41 mouse cellular contexts compared by ENCODE assay signal in genomic region chr7:104129726-104130125, GRCm38 (mm10). TPM values are rescaled to one million over a fixed set of nuclear protein-coding genes. Genes with fewer than 3 reads are reported as not detected.
"Had no signal": no experiment of that assay in that cellular context is flagged by ENCODE, and none has a peak within 500 bp of the region (broad histone marks: within the 10 kb centered on the region; RNA-seq: fewer than 3 reads in every experiment).

Gene Ubqln5 (minus strand): TSS chr7:104129826.

- ATAC-seq: hindbrain, postnatal 0 days; intestine, embryonic 16.5 days had no signal

- H3K27me3 ChIP-seq: heart, embryonic 13.5 days; heart, embryonic 15.5 days; hindbrain, embryonic 13.5 days; hindbrain, embryonic 15.5 days; kidney, embryonic 15.5 days; limb, embryonic 13.5 days; limb, embryonic 15.5 days had no signal

- H3K9ac ChIP-seq: heart, embryonic 13.5 days; heart, embryonic 15.5 days; hindbrain, embryonic 13.5 days; hindbrain, embryonic 15.5 days; kidney, embryonic 15.5 days; limb, embryonic 13.5 days; limb, embryonic 15.5 days had no signal

- H3K4me3 ChIP-seq: heart, embryonic 10.5 days; heart, embryonic 13.5 days; heart, embryonic 15.5 days; hindbrain, embryonic 13.5 days; hindbrain, embryonic 15.5 days; kidney, embryonic 15.5 days; limb, embryonic 13.5 days; limb, embryonic 15.5 days had no signal

- H3K36me3 ChIP-seq: heart, embryonic 10.5 days; heart, embryonic 13.5 days; heart, embryonic 15.5 days; hindbrain, embryonic 13.5 days; hindbrain, embryonic 15.5 days; kidney, embryonic 15.5 days; limb, embryonic 13.5 days; limb, embryonic 15.5 days had no signal

- H3K27ac ChIP-seq: heart, embryonic 10.5 days; heart, embryonic 13.5 days; heart, embryonic 15.5 days; hindbrain, embryonic 13.5 days; hindbrain, embryonic 15.5 days; hindbrain, postnatal 0 days; kidney, embryonic 15.5 days; kidney, postnatal 0 days; limb, embryonic 13.5 days; limb, embryonic 15.5 days had no signal

- H3K4me1 ChIP-seq: heart, embryonic 10.5 days; heart, embryonic 13.5 days; heart, embryonic 15.5 days; hindbrain, embryonic 13.5 days; hindbrain, embryonic 15.5 days; kidney, embryonic 15.5 days; limb, embryonic 13.5 days; limb, embryonic 15.5 days had no signal

- DNase-seq: gastrocnemius, postnatal 14 days; gastrocnemius, postnatal 36 days; heart, adult 18-20 months; heart, postnatal 14 days; heart, postnatal 36 days; kidney, adult 11 months; kidney, adult 2 months; kidney, adult 9 months; kidney, postnatal 14 days; kidney, postnatal 36 days; layer of hippocampus, adult 9-11 months; layer of hippocampus, postnatal 36 days; left cerebral cortex, postnatal 4 days had no signal

- H3K4me2 ChIP-seq: heart, embryonic 13.5 days; heart, embryonic 15.5 days; hindbrain, embryonic 13.5 days; hindbrain, embryonic 15.5 days; kidney, embryonic 15.5 days; limb, embryonic 13.5 days; limb, embryonic 15.5 days had no signal

- H3K9me3 ChIP-seq: heart, embryonic 10.5 days; heart, embryonic 13.5 days; heart, embryonic 15.5 days; hindbrain, embryonic 15.5 days; kidney, embryonic 15.5 days; limb, embryonic 15.5 days had no signal

RNA-seq across cellular contexts. Expression of gene Ubqln5, which starts in this region (rescaled TPM):
- total RNA-seq: gastrocnemius, adult 18-20 months; gastrocnemius, adult 8-10 months; gastrocnemius, postnatal 14 days; gastrocnemius, postnatal 36 days; heart, adult 18-20 months; heart, adult 8-10 months; heart, postnatal 14 days; heart, postnatal 36 days; hematopoietic stem cell, adult 5-6 weeks; hindbrain, postnatal 0 days; layer of hippocampus, adult 18-20 months; layer of hippocampus, adult 8-10 months; layer of hippocampus, postnatal 14 days; layer of hippocampus, postnatal 36 days; left cerebral cortex, adult 18-20 months; left cerebral cortex, adult 8-10 months; left cerebral cortex, postnatal 10 days; left cerebral cortex, postnatal 25 days; left cerebral cortex, postnatal 4 days; liver, adult 2 months had no signal
- polyA plus RNA-seq: heart, embryonic 10.5 days; heart, embryonic 13.5 days; heart, embryonic 15.5 days; heart, postnatal 0 days; hindbrain, embryonic 11.5 days; hindbrain, embryonic 13.5 days; hindbrain, embryonic 15.5 days; hindbrain, postnatal 0 days; intestine, embryonic 14.5 days; intestine, embryonic 16.5 days; kidney, adult 2 months; kidney, embryonic 15.5 days; kidney, postnatal 0 days; large intestine, adult 2 months; limb, embryonic 11.5 days; limb, embryonic 13.5 days; limb, embryonic 15.5 days; liver, adult 2 months had no signal
